Mouse (Mus musculus): ENCODE results near the gene Ptprr.

- TF ChIP-seq CTCF (IDR thresholded peaks at IDR 0.05; ENCODE audit: low read depth, low read length), result no peak
- no peak for TF ChIP-seq POLR2A (IDR thresholded peaks at IDR 0.05; ENCODE audit: borderline replicate concordance, low read depth, low read length)
Observed at GRCm38 (mm10) chr10:116206449-116206848, 188.4 kb downstream of the Ptprr start.
